Mouse (Mus musculus) liver, embryonic 12.5 days (tissue): Measurements from ENCODE around the gene Hnrnpul1. TPM values are rescaled to one million over a fixed set of nuclear protein-coding genes. Genes with fewer than 3 reads are reported as not detected.

ENCODE experiments used
- ATAC-seq: fragments of 200-750 bp; cut with Nextera tagmentation; 2 replicates; pipeline ENCODE4 v1.8.0; 2017; ENCODE audit warnings: moderate number of reproducible peaks, mild to moderate bottlenecking, moderate library complexity
- H3K27ac ChIP-seq: fragments of 300-500 bp; sonication (generic); 2 replicates; pipeline ENCODE4 v1.5.1; 2016; ENCODE audit warnings: mild to moderate bottlenecking
- H3K27me3 ChIP-seq: fragments of 300-500 bp; sonication (generic); replicated peaks from 2 replicates; pipeline ENCODE4 v1.6.1; 2016; ENCODE audit warnings: mild to moderate bottlenecking, moderate library complexity
- H3K36me3 ChIP-seq: fragments of 300-500 bp; sonication (generic); 2 replicates; pipeline ENCODE4 v1.6.1; 2016; ENCODE audit warnings: mild to moderate bottlenecking, moderate library complexity
- H3K4me1 ChIP-seq: fragments of 300-500 bp; sonication (generic); 2 replicates; pipeline ENCODE4 v1.6.1; 2016
- H3K4me2 ChIP-seq: fragments of 300-500 bp; sonication (generic); 2 replicates; pipeline ENCODE4 v1.6.1; 2016; ENCODE audit warnings: mild to moderate bottlenecking, moderate library complexity
- H3K4me3 ChIP-seq: fragments of 300-500 bp; sonication (generic); 2 replicates; pipeline ENCODE4 v1.5.1; 2016; ENCODE audit warnings: mild to moderate bottlenecking, moderate library complexity
- H3K9ac ChIP-seq: fragments of 300-500 bp; sonication (generic); 2 replicates; pipeline ENCODE4 v1.6.1; 2016; ENCODE audit warnings: mild to moderate bottlenecking, moderate library complexity
- H3K9me3 ChIP-seq: fragments of 300-500 bp; sonication (generic); replicated peaks from 2 replicates; pipeline ENCODE4 v1.6.1; 2016; ENCODE audit warnings: mild to moderate bottlenecking, moderate library complexity
- WGBS: fragments of 180-500 bp; shearing (Covaris S2); methylation state at CpG from one replicate; pipeline ENCODE4 v1.1.7; 2016; ENCODE audit not compliant: insufficient replicate concordance; 5-methylcytosine and 5-hydroxymethylcytosine counted together
- polyA plus RNA-seq: library from polyadenylated mRNA; unstranded; fragments of >200 nt; fragmentation: Nextera tagmentation; extraction: Ambion mirVana; gene quantifications from 2 replicates; pipeline ENCODE4 v1.2.1, GENCODE M21; 2016

Gene Hnrnpul1
- polyA plus RNA-seq, 1 experiment from 2014 or later = 46.1 TPM

DNA sequence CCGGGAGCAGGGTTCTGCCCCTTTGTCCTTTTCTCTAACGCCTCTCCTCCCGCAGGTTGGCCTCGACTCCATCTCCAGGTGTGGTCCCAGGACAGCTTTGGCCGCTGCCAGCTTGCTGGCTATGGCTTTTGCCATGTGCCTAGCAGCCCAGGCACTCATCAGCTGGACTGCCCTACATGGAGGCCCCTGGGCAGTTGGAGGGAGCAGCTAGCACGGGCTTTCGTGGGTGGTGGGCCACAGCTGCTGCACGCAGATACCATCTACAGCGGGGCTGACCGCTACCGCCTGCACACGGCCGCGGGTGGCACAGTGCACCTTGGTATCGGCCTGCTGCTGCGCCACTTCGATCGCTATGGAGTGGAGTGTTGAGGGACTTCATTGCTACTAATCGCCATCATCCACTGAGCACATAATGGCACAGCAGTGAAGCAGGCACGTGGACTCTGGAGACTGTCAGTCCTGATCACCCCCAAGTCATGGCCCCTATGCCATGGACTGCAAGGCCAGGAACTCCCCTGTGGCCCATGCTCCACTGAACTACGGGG is 68.6 kb downstream of the Hnrnpul1 start:
- WGBS = 48% methylated on average over 21 of the region's 21 CpGs
- Histone ChIP-seq H3K27me3 (no peaks in the 10 kb centered on the region), H3K9ac (peak overlapping the region; percentile 87)

DNA sequence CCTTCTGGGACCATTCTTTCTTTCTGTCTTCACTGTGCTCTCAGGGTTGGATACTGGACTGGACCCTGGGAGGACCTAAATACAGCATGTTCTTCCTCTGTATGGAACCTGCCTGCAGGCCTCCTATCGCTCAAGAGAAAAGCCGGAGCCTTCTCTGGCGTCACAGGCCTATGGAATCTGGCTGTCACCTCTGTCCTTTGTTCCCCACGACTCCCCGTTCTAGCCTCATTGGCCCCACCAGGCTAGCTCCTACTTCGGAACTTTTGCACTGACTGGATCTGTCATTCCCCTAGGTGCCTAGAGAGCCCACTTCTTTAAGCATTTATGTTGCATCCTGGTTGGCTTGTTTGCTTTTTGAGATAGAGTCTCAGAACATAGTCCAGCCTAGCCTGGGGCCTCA is 69.9 kb downstream of the Hnrnpul1 start:
- no peak overlapping the region for H3K4me3 ChIP-seq
- H3K4me2 ChIP-seq = no peak overlapping the region
- H3K36me3 ChIP-seq = peaks cover 9% of the 10 kb centered on the region
- H3K9ac ChIP-seq = no peak overlapping the region
- H3K27me3 ChIP-seq = no peaks in the 10 kb centered on the region
- no peak for ATAC-seq
- H3K9me3 ChIP-seq = no peaks in the 10 kb centered on the region
- peak overlapping the region; percentile 95; the same call in 1 of the 2 replicates for H3K27ac ChIP-seq
- peaks cover 85% of the 10 kb centered on the region for H3K4me1 ChIP-seq
- WGBS = 84% methylated on average over 6 of the region's 6 CpGs

More for the DNA sequence above, 68.6 kb downstream of the Hnrnpul1 start:
- Histone ChIP-seq H3K4me3 (peak overlapping the region; percentile 83), H3K4me1 (peaks cover 90% of the 10 kb centered on the region), H3K36me3 (peaks cover 16% of the 10 kb centered on the region), H3K4me2 (peak overlapping the region; percentile 97), H3K9me3 (no peaks in the 10 kb centered on the region), H3K27ac (peak overlapping the region; percentile 95)
- ATAC-seq = no peak

DNA sequence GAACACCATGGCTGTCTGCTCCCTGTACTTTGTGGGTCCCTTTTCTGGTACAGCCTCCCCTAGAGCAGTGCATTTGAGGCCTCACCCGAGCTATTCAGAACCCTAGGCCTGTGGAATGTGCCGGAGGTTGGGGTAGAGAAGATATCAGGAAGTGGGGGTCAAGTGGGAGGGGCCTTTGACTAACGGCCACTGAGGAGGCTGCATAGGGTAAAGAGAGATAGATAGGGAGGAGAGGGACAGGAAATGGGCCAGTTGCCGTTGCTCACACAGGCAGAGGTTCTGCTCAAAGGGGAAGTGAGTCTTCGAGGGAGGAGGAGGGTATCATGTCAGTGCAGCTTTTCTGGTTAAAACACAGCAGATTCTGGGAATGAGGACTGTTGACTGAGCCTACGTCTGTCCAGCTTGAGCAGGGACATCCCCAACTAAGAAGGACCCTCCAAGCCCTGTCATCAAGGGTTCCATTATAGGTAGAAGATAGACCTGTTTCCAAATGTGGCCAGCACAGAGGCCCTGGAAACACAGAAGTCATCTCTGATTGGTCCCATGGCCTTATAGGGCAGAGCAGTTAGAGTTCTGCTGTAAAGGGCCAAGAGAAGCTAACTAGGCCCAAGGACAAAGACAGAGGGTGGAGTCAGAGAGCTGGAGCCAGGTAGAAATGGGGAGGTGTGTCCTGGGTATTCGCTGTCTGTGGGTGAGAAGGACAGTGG is 70.9 kb downstream of the Hnrnpul1 start:
- H3K9ac ChIP-seq = peak overlapping the region; percentile 46
- H3K4me2 ChIP-seq = peak overlapping the region; percentile 81

DNA sequence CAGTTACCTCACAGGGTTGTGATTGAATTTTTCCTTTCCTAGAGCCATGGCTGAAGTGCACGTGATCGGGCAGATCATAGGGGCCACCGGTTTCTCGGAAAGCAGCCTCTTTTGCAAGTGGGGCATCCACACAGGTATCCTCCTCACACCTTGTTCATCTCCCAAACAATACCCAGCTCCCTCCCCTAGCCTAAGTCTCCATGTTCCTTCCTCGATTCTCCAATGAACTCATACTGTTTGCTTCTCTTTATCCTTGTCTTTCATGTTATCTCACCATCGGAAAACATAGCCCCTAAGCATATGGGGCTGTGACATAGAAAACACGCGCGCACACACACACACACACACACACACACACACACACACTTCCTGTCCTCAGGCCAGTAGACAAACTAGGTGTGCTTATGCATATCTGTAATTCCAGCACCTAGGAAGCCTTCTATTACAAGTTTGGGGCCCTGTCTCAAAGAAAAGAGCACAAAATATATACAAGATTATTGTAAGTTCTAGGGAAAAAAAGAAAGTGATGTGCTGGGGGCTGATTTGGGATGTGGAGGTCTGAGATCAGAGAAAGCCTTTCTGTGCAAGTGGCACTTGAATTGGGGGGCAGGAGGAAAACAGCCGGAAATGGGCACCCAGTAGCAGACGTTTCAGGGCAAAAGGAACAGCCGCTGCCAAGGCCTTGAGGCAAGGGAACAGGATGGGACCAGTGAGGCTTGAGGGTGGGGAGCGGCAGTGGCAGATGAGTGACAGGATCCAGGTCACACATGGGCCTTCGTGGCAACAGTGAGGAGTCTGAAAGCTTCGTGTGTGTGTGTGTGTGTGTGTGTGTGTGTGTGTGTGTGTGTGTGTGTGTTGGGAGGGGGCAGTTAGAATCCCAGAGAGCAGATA is 73.0 kb downstream of the Hnrnpul1 start:
- Histone ChIP-seq H3K4me3 (peak overlapping the region; percentile 67), H3K4me1 (peaks cover 80% of the 10 kb centered on the region), H3K9ac (peak overlapping the region; percentile 60), H3K27ac (peak overlapping the region; percentile 91), H3K9me3 (no peaks in the 10 kb centered on the region), H3K36me3 (peaks cover 9% of the 10 kb centered on the region), H3K27me3 (peaks cover 5% of the 10 kb centered on the region), H3K4me2 (peak overlapping the region; percentile 81)
- no peak for ATAC-seq
- 28% methylated on average over 15 of the region's 15 CpGs for WGBS

More for the DNA sequence above, 70.9 kb downstream of the Hnrnpul1 start:
- peaks cover 9% of the 10 kb centered on the region for H3K36me3 ChIP-seq
- H3K4me1 ChIP-seq = peaks cover 86% of the 10 kb centered on the region
- H3K27me3 ChIP-seq = no peaks in the 10 kb centered on the region
- no peaks in the 10 kb centered on the region for H3K9me3 ChIP-seq
- peak; percentile 10 for ATAC-seq
- H3K4me3 ChIP-seq = peak overlapping the region; percentile 6; the same call in 1 of the 2 replicates
- WGBS = 13% methylated on average over 7 of the region's 7 CpGs
- H3K27ac ChIP-seq = peak overlapping the region; percentile 91

DNA sequence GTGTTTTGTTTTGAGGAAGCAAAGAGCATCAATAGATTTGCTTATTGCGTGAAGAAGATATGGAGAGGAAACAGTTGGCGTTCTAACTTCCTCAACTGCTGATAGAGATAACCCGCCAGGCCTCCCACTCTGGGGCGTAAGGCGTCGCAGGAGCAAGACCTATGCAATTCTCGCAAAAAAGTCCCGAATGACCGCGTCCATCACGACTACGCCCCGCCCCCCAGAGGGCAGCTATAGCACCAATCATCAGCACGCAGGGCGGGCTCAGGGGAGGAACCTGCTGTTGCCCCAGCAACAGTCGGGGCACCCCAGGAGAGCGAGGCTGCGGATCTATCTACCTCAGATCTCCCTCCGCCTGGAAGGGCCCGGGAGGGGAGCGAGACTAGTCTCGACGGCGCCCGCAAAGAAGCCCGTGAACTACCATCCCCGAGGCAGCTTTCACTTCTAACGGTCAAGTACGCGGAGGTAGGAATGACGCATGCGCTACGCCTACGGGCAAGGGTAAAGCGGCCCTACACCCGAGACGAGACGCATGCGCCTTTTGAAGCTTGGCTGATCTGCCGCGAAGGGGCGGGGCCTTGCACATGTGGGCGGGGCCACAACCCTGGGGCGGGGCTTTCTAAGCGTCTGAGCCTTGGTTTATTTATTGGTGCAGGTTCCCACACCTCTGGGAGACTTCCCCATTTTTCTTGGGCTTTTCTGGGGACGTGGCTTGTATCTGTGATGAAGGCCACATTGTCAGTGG is 73.9 kb downstream of the Hnrnpul1 start, which contains the start of gene B9d2:
Gene B9d2 (plus strand): TSS at position 267 of the 745 bp plus-strand sequence.
- Histone ChIP-seq H3K27ac (peak within 1 kb of the TSS; percentile 91), H3K4me3 (peak within 1 kb of the TSS; percentile 67), H3K36me3 (peaks cover 9% of the 10 kb centered on the region), H3K4me1 (peaks cover 71% of the 10 kb centered on the region), H3K9me3 (no peaks in the 10 kb centered on the region), H3K9ac (peak within 1 kb of the TSS; percentile 64), H3K4me2 (peak within 1 kb of the TSS; percentile 81), H3K27me3 (peaks cover 14% of the 10 kb centered on the region)
- under 1% methylated on average over 46 of the region's 46 CpGs for WGBS
- ATAC-seq = peak; percentile 94

DNA sequence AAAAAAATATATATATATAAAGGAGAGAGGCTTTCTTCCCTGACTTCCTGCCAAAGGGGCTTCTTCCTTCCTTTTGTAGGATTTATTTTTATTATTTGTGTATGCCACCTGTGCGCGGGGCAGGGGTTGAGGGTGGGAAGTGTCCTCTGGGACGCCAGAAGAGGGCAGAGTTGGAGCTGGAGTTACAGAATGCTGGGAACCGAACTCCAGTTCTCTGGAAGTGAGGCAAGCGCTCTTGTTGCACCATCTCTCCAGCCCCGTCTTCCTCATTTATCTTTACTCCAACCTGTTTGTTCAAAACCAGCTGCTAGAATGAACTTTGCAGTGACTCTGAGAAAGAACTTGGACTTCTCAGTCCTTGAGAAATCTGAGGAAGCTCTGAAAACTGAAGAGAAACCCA is 74.6 kb downstream of the Hnrnpul1 start:
- ATAC-seq = no peak
- H3K4me2 ChIP-seq = peak overlapping the region; percentile 81
- no peaks in the 10 kb centered on the region for H3K9me3 ChIP-seq
- H3K4me1 ChIP-seq = peaks cover 69% of the 10 kb centered on the region
- peak overlapping the region; percentile 67 for H3K4me3 ChIP-seq
- peak overlapping the region; percentile 59 for H3K9ac ChIP-seq
- peaks cover 9% of the 10 kb centered on the region for H3K36me3 ChIP-seq
- 9% methylated on average over 6 of the region's 6 CpGs for WGBS
- H3K27me3 ChIP-seq = peaks cover 21% of the 10 kb centered on the region
- peak overlapping the region; percentile 91 for H3K27ac ChIP-seq

DNA sequence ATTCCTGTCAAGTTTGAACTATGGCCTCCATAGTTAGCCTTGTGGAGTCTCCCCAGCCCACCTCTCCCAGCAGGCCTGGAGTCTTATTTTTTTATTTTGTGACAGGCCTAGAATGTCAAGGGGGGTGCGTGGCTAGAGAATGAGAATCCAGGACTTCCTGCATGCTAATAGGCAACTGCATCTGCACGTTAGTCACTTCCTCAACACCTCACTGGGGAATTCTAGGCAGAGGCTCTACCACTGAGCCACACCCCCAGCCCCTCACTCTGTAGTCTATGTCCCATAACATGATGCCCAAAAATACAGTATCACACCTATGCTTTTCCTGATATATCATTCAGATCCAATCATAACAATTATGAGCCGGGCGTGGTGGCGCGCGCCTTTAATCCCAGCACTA is 77.5 kb downstream of the Hnrnpul1 start:
- peaks cover 49% of the 10 kb centered on the region for H3K4me1 ChIP-seq
- no peak overlapping the region for H3K4me2 ChIP-seq
- no peak overlapping the region for H3K9ac ChIP-seq
- no peak overlapping the region for H3K27ac ChIP-seq
- H3K4me3 ChIP-seq = no peak overlapping the region
- 87% methylated on average over 7 of the region's 7 CpGs for WGBS
- no peaks in the 10 kb centered on the region for H3K36me3 ChIP-seq
- 0 out of 2 replicates have a peak, but pooled peaks cover 4% of the 10 kb centered on the region for H3K9me3 ChIP-seq
- no peak for ATAC-seq
- H3K27me3 ChIP-seq = peaks cover 42% of the 10 kb centered on the region

DNA sequence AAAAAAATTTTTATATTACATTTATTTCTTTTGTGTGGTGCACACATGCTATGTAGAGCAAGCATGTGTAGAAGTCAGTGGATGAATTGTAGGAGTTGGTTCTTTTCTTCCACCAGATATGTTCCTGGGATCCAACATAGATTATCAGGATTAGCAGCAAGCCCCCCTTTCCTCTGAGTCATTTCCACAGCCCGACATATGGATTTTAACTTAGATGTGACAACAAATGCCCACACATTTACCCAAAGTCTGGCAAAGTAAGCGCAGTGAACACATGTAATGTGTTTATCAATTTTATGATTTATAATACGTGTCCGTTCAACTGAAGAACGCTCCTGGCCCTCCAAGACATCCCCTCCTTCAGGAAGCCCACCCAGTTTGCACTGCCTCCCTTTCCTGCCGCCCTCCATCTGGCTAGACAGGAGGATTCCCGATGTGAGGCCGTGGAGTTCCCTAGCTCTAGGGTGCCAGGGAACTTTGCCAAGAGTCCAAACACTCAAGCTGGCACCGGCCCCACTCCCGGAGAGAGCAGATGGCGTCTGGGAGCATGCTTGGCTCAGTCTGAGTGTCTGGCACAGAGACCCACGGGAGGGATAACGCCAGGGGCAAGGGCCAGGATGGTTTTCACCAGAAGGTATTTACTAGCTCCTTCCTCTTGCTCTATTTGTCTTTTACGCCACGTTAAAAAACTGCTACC is 78.3 kb downstream of the Hnrnpul1 start:
- Histone ChIP-seq H3K9ac (no peak overlapping the region), H3K36me3 (no peaks in the 10 kb centered on the region), H3K9me3 (0 out of 2 replicates have a peak, but pooled peaks cover 4% of the 10 kb centered on the region), H3K27me3 (peaks cover 42% of the 10 kb centered on the region), H3K4me3 (no peak overlapping the region), H3K27ac (no peak overlapping the region), H3K4me2 (no peak overlapping the region), H3K4me1 (peaks cover 41% of the 10 kb centered on the region)
- WGBS = 72% methylated on average over 15 of the region's 15 CpGs
- no peak for ATAC-seq

DNA sequence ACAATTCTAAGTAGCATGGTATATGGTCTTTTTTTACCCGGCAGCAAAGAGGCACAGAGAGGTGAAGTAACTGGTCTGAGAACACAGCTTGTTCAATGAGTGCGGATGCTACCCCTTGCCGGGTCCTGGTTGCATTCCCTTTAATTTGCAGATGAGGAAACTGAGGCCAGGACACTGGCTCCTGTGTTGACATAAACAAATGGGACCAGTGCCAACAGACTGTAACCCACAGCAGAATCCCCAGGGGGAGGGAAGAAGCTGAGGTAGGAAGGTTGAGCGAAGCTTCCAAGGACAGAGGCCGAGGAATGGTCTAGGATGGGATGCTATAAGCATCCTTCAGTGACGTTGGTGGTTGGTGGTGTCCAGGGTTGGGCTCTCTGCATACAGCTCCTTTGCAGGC is 79.2 kb downstream of the Hnrnpul1 start:
- Histone ChIP-seq H3K27ac (no peak overlapping the region), H3K9ac (no peak overlapping the region), H3K27me3 (peaks cover 42% of the 10 kb centered on the region), H3K4me2 (peak overlapping the region; percentile 71), H3K4me1 (peaks cover 37% of the 10 kb centered on the region), H3K4me3 (no peak overlapping the region; the same call in 1 of the 2 replicates), H3K36me3 (0 out of 2 replicates have a peak, but pooled peaks cover 2% of the 10 kb centered on the region), H3K9me3 (0 out of 2 replicates have a peak, but pooled peaks cover 4% of the 10 kb centered on the region)
- ATAC-seq = no peak
- WGBS = 58% methylated on average over 6 of the region's 6 CpGs

DNA sequence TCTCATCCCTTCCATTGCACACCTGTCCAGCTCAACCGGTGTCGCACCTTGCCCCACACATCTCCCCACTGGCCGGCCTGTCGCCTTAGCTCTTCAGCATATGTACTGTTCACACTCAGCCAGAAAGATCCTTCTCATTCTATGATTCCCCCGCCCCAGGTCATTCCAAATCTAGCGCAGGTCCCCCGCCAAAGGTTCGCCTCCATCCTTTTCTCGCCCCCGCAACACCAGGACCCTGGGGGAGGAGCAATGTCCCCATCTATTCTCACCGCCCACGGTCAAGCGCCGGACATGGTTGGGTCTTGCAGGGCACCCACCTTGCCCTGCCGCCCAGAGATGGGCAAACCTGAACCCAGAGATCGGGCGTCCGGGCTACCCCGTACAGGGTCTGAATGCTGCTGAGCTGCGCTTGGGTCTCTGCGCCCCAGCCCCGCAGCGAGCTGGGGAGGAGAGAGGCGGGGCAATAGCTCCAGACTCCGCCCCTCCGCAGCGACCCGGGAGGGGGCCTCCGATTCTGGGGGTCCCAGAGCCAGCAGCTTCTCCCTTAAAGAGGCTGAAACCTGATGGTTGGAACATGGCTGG is 79.7 kb downstream of the Hnrnpul1 start, which contains the start of gene Tmem91:
Gene Tmem91 (minus strand): TSS at position 448 of the 582 bp plus-strand sequence.
- Histone ChIP-seq H3K36me3 (0 out of 2 replicates have a peak, but pooled peaks cover 4% of the 10 kb centered on the region), H3K27me3 (peaks cover 42% of the 10 kb centered on the region), H3K27ac (no peak within 1 kb of the TSS), H3K9ac (peak within 1 kb of the TSS; percentile 8; the same call in 1 of the 2 replicates), H3K4me1 (peaks cover 31% of the 10 kb centered on the region), H3K9me3 (0 out of 2 replicates have a peak, but pooled peaks cover 4% of the 10 kb centered on the region), H3K4me3 (peak within 1 kb of the TSS; percentile 47), H3K4me2 (peak within 1 kb of the TSS; percentile 71)
- no peak for ATAC-seq
- WGBS = 2% methylated on average over 29 of the region's 29 CpGs
